Mouse (Mus musculus) E14TG2a.4 (cell line): ENCODE measurements around the gene Npas3.

Experiments used
- H3K27me3 ChIP-seq: 2 replicates; pipeline ENCODE4 v1.6.1; 2014; ENCODE audit warnings: low read length, control low read depth; ENCODE audit not compliant: insufficient read depth
- H3K36me3 ChIP-seq: 2 replicates; pipeline ENCODE4 v1.6.1; 2014; ENCODE audit warnings: low read length, control low read depth; ENCODE audit not compliant: insufficient read depth
- H3K4me1 ChIP-seq: replicated peaks from 2 replicates; pipeline ENCODE4 v1.6.1; 2014; ENCODE audit warnings: low read depth, low read length, control low read depth
- H3K4me3 ChIP-seq: replicated peaks from 2 replicates; pipeline ENCODE4 v1.5.1; 2014; ENCODE audit warnings: mild to moderate bottlenecking, low read length
- H3K9me3 ChIP-seq: 2 replicates; pipeline ENCODE4 v1.6.1; 2014; ENCODE audit warnings: low read length, control low read depth
- CTCF ChIP-seq: conservative IDR thresholded peaks from 2 replicates; pipeline ENCODE4 v1.5.1; 2014; ENCODE audit warnings: low read length
- NANOG ChIP-seq: IDR thresholded peaks from 2 replicates; pipeline ENCODE4 v1.6.1; 2014; ENCODE audit warnings: borderline replicate concordance, low read length, mixed read lengths
- POU5F1 ChIP-seq: IDR thresholded peaks from 2 replicates; pipeline ENCODE4 v1.6.1; 2014; ENCODE audit warnings: low read length, borderline replicate concordance

Npas3 gene

DNA sequence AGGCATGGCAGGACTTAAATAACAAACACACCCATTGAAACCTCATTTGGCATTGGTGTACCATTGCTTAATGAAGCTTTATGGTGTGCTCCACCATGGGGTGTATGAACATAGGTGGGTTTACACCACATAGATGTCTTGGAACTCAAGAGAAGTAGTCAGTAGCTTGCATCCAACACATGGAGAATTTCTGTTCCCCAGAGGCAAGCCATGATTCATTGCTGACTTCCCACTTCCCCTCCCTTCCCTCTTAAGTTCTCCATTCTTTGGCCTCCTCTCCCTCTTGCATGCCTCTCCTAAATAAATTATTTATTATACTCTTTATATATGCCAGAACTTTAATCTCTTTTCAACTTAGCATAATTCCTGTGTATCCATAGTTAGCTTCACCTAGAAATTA, 611.7 kb downstream of the Npas3 start:
- Histone ChIP-seq H3K4me1 (no peaks in the 10 kb centered on the region), H3K9me3 (no peaks in the 10 kb centered on the region), H3K4me3 (no peak overlapping the region), H3K36me3 (no peaks in the 10 kb centered on the region), H3K27me3 (no peaks in the 10 kb centered on the region)
- TF ChIP-seq CTCF (no peak), NANOG (no peak), POU5F1 (no peak)

DNA sequence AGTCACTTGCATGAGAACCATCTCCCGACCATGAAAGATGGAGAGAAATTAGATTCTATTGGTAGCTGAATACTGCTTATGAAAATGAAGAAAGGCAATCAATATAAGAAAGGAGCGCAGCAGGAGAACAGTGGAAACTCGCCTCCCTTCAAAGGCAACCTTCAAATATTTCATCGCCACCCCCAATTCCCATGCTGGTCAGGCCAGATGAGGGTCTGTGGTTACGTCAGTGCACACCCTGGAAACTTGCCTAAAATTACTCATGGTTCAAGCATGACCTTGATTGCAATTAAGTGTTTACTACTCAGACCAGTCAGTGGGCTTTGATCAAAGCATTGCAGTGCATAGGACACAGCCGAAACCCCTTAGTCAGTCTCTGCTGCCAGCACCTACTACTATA, 613.8 kb downstream of the Npas3 start:
- Histone ChIP-seq H3K36me3 (no peaks in the 10 kb centered on the region), H3K4me1 (no peaks in the 10 kb centered on the region), H3K27me3 (no peaks in the 10 kb centered on the region), H3K4me3 (no peak overlapping the region), H3K9me3 (no peaks in the 10 kb centered on the region; the same call in 1 of the 2 replicates)
- TF ChIP-seq NANOG, result no peak
- TF ChIP-seq POU5F1, result no peak
- no peak for TF ChIP-seq CTCF

DNA sequence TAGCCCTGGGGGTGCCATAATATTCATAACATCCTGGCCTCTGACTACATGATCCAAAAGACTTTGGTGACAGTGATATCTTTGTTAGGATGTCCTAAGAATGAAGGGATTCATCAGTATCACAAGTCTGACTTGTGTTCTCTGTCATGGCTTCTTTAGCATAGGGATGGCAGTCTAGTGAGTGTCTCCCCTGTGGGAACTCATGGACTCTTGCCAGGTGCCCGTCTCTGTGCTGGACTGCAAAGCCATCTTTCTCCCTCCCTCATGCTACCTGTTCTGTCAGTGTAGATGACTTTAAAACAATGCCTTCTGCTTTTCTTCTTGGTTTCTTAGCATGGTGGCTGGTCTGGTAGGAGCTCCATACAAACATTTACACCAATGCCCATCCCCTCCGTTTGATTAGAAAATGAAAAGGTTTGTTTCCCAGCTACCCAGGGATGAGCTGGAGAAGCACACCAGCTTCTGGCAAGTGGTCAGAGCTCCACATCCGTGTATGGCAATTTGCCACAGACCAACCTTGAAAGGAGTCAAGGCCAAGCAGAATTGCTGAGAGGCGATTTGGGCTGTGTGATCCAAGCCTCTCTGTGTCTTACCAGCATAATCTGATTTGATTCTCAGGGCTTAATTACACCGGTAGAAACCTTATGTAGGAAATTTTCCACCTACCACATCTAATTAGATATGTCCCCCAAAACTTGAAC, 616.1 kb downstream of the Npas3 start:
- no peak for TF ChIP-seq CTCF
- no peak for TF ChIP-seq NANOG
- no peak for TF ChIP-seq POU5F1
- Histone ChIP-seq H3K27me3 (no peaks in the 10 kb centered on the region), H3K4me1 (no peaks in the 10 kb centered on the region), H3K36me3 (no peaks in the 10 kb centered on the region), H3K4me3 (no peak overlapping the region), H3K9me3 (no peaks in the 10 kb centered on the region; the same call in 1 of the 2 replicates)

DNA sequence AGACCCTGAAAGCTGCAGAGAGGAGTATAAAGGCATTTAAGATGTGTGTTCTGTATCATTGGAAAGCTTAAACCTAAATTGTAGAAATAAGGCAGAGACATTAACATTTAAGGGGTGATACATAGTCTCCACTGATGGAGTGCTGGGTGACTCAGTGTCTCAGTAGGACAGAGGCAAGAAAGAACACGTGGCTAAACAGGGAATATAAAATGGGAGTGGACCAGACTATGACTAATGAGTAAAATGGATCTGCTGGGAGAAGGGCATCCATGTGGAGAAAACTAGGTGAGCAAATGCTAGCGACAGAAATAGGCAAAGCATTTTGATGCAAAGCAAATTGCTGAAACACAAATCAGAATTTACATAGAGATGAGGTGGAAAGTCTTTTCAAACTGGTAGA, 617.2 kb downstream of the Npas3 start:
- no peaks in the 10 kb centered on the region; the same call in 1 of the 2 replicates for H3K9me3 ChIP-seq
- no peaks in the 10 kb centered on the region for H3K4me1 ChIP-seq
- no peak for TF ChIP-seq CTCF
- TF ChIP-seq POU5F1, result no peak
- no peak for TF ChIP-seq NANOG
- H3K4me3 ChIP-seq, result no peak overlapping the region
- no peaks in the 10 kb centered on the region for H3K27me3 ChIP-seq
- no peaks in the 10 kb centered on the region for H3K36me3 ChIP-seq

DNA sequence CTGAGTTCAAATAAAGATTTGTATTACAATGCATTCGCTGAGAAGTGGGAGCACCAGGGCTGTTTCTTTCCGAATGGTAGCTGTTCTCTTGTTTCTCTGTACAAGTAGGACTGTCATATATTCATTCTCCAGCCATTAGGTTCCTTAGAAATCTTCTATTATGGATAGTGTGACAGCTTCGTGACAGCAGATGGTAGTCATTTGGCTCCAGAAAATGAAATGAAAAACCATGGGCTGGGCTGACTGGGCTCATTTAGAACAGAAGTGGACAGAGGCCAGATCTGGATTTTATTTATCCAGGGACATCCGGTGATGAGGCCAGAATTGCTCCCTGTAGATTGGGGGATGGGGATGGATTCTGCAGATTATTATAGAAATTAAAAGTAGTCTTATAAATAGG, 621.5 kb downstream of the Npas3 start:
- TF ChIP-seq POU5F1, result no peak
- TF ChIP-seq CTCF, result no peak
- no peak for TF ChIP-seq NANOG
- Histone ChIP-seq H3K9me3 (no peaks in the 10 kb centered on the region; the same call in 1 of the 2 replicates), H3K36me3 (no peaks in the 10 kb centered on the region), H3K4me3 (no peak overlapping the region), H3K27me3 (no peaks in the 10 kb centered on the region), H3K4me1 (no peaks in the 10 kb centered on the region)

DNA sequence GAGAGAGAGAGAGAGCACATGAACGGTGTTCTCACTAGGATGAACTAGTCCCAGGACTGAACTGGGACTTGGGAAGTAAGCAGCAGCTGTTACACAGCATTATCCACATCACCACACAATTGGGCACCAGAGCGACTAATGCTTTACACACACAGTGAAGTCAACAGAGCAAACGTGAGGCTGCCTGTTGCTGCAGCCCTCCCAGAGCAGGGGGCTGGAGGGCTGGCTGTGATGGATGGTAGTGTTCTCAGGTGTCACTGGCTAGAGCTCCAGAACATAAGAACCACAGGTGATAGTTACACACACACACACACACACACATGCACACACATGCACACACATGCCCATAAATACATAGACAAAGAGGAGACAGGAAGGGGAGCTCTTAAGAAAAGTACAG, 626.7 kb downstream of the Npas3 start:
- Histone ChIP-seq H3K9me3 (no peaks in the 10 kb centered on the region), H3K4me3 (no peak overlapping the region), H3K27me3 (no peaks in the 10 kb centered on the region), H3K4me1 (no peaks in the 10 kb centered on the region), H3K36me3 (no peaks in the 10 kb centered on the region)
- TF ChIP-seq NANOG (no peak), POU5F1 (no peak), CTCF (no peak)

DNA sequence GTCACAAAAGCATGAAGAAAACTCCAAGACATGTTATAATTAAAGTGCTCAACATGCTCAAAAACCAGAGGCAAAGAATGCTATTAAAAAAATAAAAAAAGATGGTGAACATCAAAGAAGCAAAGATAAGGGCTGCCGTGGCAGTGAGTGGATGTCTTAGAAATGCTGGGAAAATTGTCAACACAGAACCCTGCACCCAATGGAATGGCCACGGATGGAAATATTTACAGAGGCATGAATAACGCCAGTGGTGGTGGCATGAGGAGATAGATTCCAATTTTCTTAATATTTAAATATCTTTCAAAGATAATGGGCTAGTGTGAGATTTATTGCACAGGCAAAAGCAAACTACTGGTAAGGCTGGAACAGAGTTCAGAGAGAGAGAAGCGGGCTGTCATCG, 628.2 kb downstream of the Npas3 start:
- Histone ChIP-seq H3K36me3 (no peaks in the 10 kb centered on the region), H3K4me1 (no peaks in the 10 kb centered on the region), H3K4me3 (no peak overlapping the region), H3K27me3 (no peaks in the 10 kb centered on the region), H3K9me3 (no peaks in the 10 kb centered on the region)
- no peak for TF ChIP-seq CTCF
- no peak for TF ChIP-seq POU5F1
- TF ChIP-seq NANOG, result no peak

DNA sequence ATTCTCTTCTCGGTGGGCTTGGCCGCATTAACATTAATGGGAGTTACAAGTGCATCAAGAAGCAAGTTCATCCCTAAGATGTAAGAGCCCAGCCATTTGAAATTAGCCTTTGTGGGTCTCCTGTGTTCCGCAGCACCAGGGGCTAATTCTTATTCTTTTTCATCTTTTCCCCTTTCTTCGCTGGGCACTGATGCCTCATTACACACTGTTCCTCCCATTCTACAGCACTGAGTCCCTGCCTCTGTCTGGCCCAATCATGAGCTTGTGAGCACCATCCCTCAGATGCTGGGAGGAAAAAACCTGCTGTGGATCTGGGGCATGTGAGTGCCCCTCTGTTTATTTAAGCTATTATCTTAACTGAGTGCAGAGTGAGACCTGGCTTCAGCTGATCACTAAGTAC, 633.2 kb downstream of the Npas3 start:
- H3K4me3 ChIP-seq, result no peak overlapping the region
- H3K4me1 ChIP-seq, result no peaks in the 10 kb centered on the region
- no peaks in the 10 kb centered on the region for H3K9me3 ChIP-seq
- H3K36me3 ChIP-seq, result no peaks in the 10 kb centered on the region
- TF ChIP-seq CTCF, result no peak
- no peak for TF ChIP-seq POU5F1
- H3K27me3 ChIP-seq, result no peaks in the 10 kb centered on the region

DNA sequence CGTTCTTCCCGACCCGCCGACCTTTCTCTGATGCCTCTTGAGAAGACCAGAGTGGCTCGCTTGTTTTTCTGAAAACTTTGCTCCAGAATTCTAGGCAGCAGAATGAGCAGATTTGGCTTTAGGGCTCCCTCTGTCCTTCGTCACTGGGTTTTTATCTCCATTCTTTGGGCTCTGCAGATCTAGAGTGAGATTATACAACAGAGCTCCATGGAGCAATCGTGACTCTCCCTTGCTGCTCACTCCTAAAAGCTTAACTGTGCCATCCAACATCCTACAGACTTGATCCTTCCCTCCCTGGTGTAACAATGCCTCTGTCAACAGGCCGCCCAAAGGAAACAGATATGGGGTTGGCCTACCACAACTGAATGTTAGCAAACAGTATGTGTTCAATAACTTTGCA, 634.4 kb downstream of the Npas3 start:
- no peaks in the 10 kb centered on the region for H3K27me3 ChIP-seq
- no peaks in the 10 kb centered on the region for H3K4me1 ChIP-seq
- H3K36me3 ChIP-seq, result no peaks in the 10 kb centered on the region
- no peaks in the 10 kb centered on the region for H3K9me3 ChIP-seq
- H3K4me3 ChIP-seq, result no peak overlapping the region
- no peak for TF ChIP-seq CTCF
- no peak for TF ChIP-seq NANOG
- no peak for TF ChIP-seq POU5F1
